Mouse (Mus musculus): Measurements from ENCODE around the gene Camta1. TPM values are rescaled to one million over a fixed set of nuclear protein-coding genes. Genes with fewer than 3 reads are reported as not detected.

Gene Camta1
- polyA plus RNA-seq, 1 experiment, result 27.1 TPM

GRCm38 (mm10) chr4:151238970-151239684 lies 622.5 kb downstream of the Camta1 start:
- H3K27ac ChIP-seq (ENCODE audit: control insufficient read depth, insufficient read depth, low read length), result no peak overlapping the region
- no peaks in the 10 kb centered on the region for H3K27me3 ChIP-seq (ENCODE audit: control insufficient read depth, insufficient read depth, low read length)
- 86% methylated on average over 19 of the region's 19 CpGs for WGBS
- DNase-seq, result no peak
- H3K4me3 ChIP-seq (ENCODE audit: control insufficient read depth, insufficient read depth, low read length), result no peak overlapping the region
- TF ChIP-seq CTCF (IDR thresholded peaks at IDR 0.05; ENCODE audit: borderline replicate concordance, control insufficient read depth, extremely low read depth, insufficient read depth, low read length, poor library complexity) (no peak), POLR2A (IDR thresholded peaks at IDR 0.05; ENCODE audit: control insufficient read depth, extremely low read depth, insufficient read depth, low read length, poor library complexity) (no peak)
- no peaks in the 10 kb centered on the region for H3K4me1 ChIP-seq (replicated peaks; ENCODE audit: control insufficient read depth, insufficient read depth, low read length)
- no peaks in the 10 kb centered on the region for H3K36me3 ChIP-seq (ENCODE audit: control insufficient read depth, insufficient read depth, low read length)

GRCm38 (mm10) chr4:151237501-151237900 lies 624.2 kb downstream of the Camta1 start:
- no peak overlapping the region for H3K27ac ChIP-seq (ENCODE audit: control insufficient read depth, insufficient read depth, low read length)
- H3K36me3 ChIP-seq (ENCODE audit: control insufficient read depth, insufficient read depth, low read length), result no peaks in the 10 kb centered on the region
- no peak for TF ChIP-seq CTCF (IDR thresholded peaks at IDR 0.05; ENCODE audit: borderline replicate concordance, control insufficient read depth, extremely low read depth, insufficient read depth, low read length, poor library complexity)
- no peak for TF ChIP-seq POLR2A (IDR thresholded peaks at IDR 0.05; ENCODE audit: control insufficient read depth, extremely low read depth, insufficient read depth, low read length, poor library complexity)
- WGBS, result 87% methylated on average over 3 of the region's 3 CpGs
- no peaks in the 10 kb centered on the region for H3K4me1 ChIP-seq (replicated peaks; ENCODE audit: control insufficient read depth, insufficient read depth, low read length)
- no peak for DNase-seq
- H3K27me3 ChIP-seq (ENCODE audit: control insufficient read depth, insufficient read depth, low read length), result no peaks in the 10 kb centered on the region
- H3K4me3 ChIP-seq (ENCODE audit: control insufficient read depth, insufficient read depth, low read length), result no peak overlapping the region

- H3K36me3 ChIP-seq (ENCODE audit: control insufficient read depth, insufficient read depth, low read length), result no peaks in the 10 kb centered on the region
- no peaks in the 10 kb centered on the region for H3K27me3 ChIP-seq (ENCODE audit: control insufficient read depth, insufficient read depth, low read length)
- 87% methylated on average over 4 of the region's 4 CpGs for WGBS
- no peak for TF ChIP-seq POLR2A (IDR thresholded peaks at IDR 0.05; ENCODE audit: control insufficient read depth, extremely low read depth, insufficient read depth, low read length, poor library complexity)
- no peak for TF ChIP-seq CTCF (IDR thresholded peaks at IDR 0.05; ENCODE audit: borderline replicate concordance, control insufficient read depth, extremely low read depth, insufficient read depth, low read length, poor library complexity)
- no peak overlapping the region for H3K4me3 ChIP-seq (ENCODE audit: control insufficient read depth, insufficient read depth, low read length)
- H3K4me1 ChIP-seq (replicated peaks; ENCODE audit: control insufficient read depth, insufficient read depth, low read length), result no peaks in the 10 kb centered on the region
- no peak for DNase-seq
- H3K27ac ChIP-seq (ENCODE audit: control insufficient read depth, insufficient read depth, low read length), result no peak overlapping the region
Observed at GRCm38 (mm10) chr4:151234981-151235380, 626.7 kb downstream of the Camta1 start.

- no peak overlapping the region for H3K27ac ChIP-seq (ENCODE audit: control insufficient read depth, insufficient read depth, low read length)
- no peak overlapping the region for H3K4me3 ChIP-seq (ENCODE audit: control insufficient read depth, insufficient read depth, low read length)
- no peak for TF ChIP-seq POLR2A (IDR thresholded peaks at IDR 0.05; ENCODE audit: control insufficient read depth, extremely low read depth, insufficient read depth, low read length, poor library complexity)
- TF ChIP-seq CTCF (IDR thresholded peaks at IDR 0.05; ENCODE audit: borderline replicate concordance, control insufficient read depth, extremely low read depth, insufficient read depth, low read length, poor library complexity), result no peak
- H3K4me1 ChIP-seq (replicated peaks; ENCODE audit: control insufficient read depth, insufficient read depth, low read length), result no peaks in the 10 kb centered on the region
- H3K36me3 ChIP-seq (ENCODE audit: control insufficient read depth, insufficient read depth, low read length), result no peaks in the 10 kb centered on the region
- no peak for DNase-seq
- H3K27me3 ChIP-seq (ENCODE audit: control insufficient read depth, insufficient read depth, low read length), result no peaks in the 10 kb centered on the region
- 80% methylated on average over 3 of the region's 3 CpGs for WGBS
Observed at GRCm38 (mm10) chr4:151232028-151232427, 629.6 kb downstream of the Camta1 start.

GRCm38 (mm10) chr4:151229073-151229472 lies 632.6 kb downstream of the Camta1 start:
- Histone ChIP-seq H3K27ac (ENCODE audit: control insufficient read depth, insufficient read depth, low read length) (no peak overlapping the region), H3K4me1 (replicated peaks; ENCODE audit: control insufficient read depth, insufficient read depth, low read length) (no peaks in the 10 kb centered on the region), H3K36me3 (ENCODE audit: control insufficient read depth, insufficient read depth, low read length) (no peaks in the 10 kb centered on the region), H3K27me3 (ENCODE audit: control insufficient read depth, insufficient read depth, low read length) (no peaks in the 10 kb centered on the region), H3K4me3 (ENCODE audit: control insufficient read depth, insufficient read depth, low read length) (no peak overlapping the region)
- DNase-seq, result no peak
- TF ChIP-seq CTCF (IDR thresholded peaks at IDR 0.05; ENCODE audit: borderline replicate concordance, control insufficient read depth, extremely low read depth, insufficient read depth, low read length, poor library complexity), result no peak
- TF ChIP-seq POLR2A (IDR thresholded peaks at IDR 0.05; ENCODE audit: control insufficient read depth, extremely low read depth, insufficient read depth, low read length, poor library complexity), result no peak
- WGBS, result 54% methylated on average over 6 of the region's 6 CpGs

- no peak overlapping the region for H3K27ac ChIP-seq (ENCODE audit: control insufficient read depth, insufficient read depth, low read length)
Observed at GRCm38 (mm10) chr4:151226496-151226895, 635.2 kb downstream of the Camta1 start.

More at GRCm38 (mm10) chr4:151226496-151226895, 635.2 kb downstream of the Camta1 start:
- DNase-seq, result no peak
- WGBS, result 50% methylated on average over 9 of the region's 9 CpGs
- no peaks in the 10 kb centered on the region for H3K36me3 ChIP-seq (ENCODE audit: control insufficient read depth, insufficient read depth, low read length)
- no peaks in the 10 kb centered on the region for H3K27me3 ChIP-seq (ENCODE audit: control insufficient read depth, insufficient read depth, low read length)
- no peaks in the 10 kb centered on the region for H3K4me1 ChIP-seq (replicated peaks; ENCODE audit: control insufficient read depth, insufficient read depth, low read length)
- no peak overlapping the region for H3K4me3 ChIP-seq (ENCODE audit: control insufficient read depth, insufficient read depth, low read length)
- TF ChIP-seq CTCF (IDR thresholded peaks at IDR 0.05; ENCODE audit: borderline replicate concordance, control insufficient read depth, extremely low read depth, insufficient read depth, low read length, poor library complexity), result no peak
- TF ChIP-seq POLR2A (IDR thresholded peaks at IDR 0.05; ENCODE audit: control insufficient read depth, extremely low read depth, insufficient read depth, low read length, poor library complexity), result no peak
